Mouse (Mus musculus) cortical plate, adult 2 months (tissue): ENCODE measurements around the gene Pgls. TPM values are rescaled to one million over a fixed set of nuclear protein-coding genes. Genes with fewer than 3 reads are reported as not detected.

Source experiments
- H3K27ac ChIP-seq: fragments of 200-500 bp; 2 replicates; pipeline ENCODE4 v1.5.1; 2012; ENCODE audit warnings: low read length, control low read depth, inconsistent platforms; ENCODE audit not compliant: insufficient read depth
- H3K4me1 ChIP-seq: fragments of 200-500 bp; 2 replicates; pipeline ENCODE4 v1.6.1; 2011; ENCODE audit warnings: low read length; ENCODE audit not compliant: control insufficient read depth, insufficient read depth
- H3K4me3 ChIP-seq: fragments of 200-500 bp; 2 replicates; pipeline ENCODE4 v1.5.1; 2011; ENCODE audit warnings: mild to moderate bottlenecking, low read length, control low read depth; ENCODE audit not compliant: insufficient read depth
- CTCF ChIP-seq: fragments of 200-500 bp; IDR thresholded peaks from 2 replicates; pipeline ENCODE4 v1.5.1; 2011; ENCODE audit warnings: mild to moderate bottlenecking, control low read depth, low read length; ENCODE audit not compliant: insufficient read depth; ENCODE audit errors: extremely low read depth
- POLR2A ChIP-seq: fragments of 200-500 bp; IDR thresholded peaks from 2 replicates; pipeline ENCODE4 v1.6.1; 2011; ENCODE audit warnings: mild to moderate bottlenecking, low read length, control low read depth; ENCODE audit not compliant: insufficient read depth; ENCODE audit errors: extremely low read depth
- polyA plus RNA-seq: library from polyadenylated mRNA; depleted of rRNA; stranded (reverse); fragments of >200 nt; gene quantifications from 2 replicates; pipeline ENCODE4 v1.2.3, GENCODE M21; 2012

Gene Pgls
- polyA plus RNA-seq, 1 experiment = 34.3 TPM

DNA sequence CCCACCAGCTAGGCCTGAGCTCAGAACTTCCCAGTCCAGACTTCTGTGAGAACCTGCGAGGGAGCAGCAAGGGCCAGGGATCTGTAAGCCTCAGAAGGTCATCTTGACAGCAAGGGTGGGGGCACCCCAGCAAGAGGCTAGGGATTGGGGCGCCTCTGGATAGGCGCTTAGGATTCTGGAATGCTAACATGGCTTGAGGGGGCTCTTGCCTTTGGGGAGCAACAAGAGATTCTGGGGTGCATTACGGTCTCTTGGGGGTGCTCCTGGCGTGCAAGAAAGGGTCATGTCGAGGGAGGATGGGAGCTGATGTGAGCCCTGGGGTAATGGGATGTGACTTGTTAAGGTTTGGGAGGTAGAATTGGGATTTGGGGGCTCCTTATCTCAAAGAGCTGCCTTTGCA lies 23.0 kb upstream of the Pgls start:
- H3K27ac ChIP-seq = peak overlapping the region; percentile 47
- peaks cover 5% of the 10 kb centered on the region; the same call in 1 of the 2 replicates for H3K4me1 ChIP-seq
- TF ChIP-seq CTCF (no peak), POLR2A (no peak)
- H3K4me3 ChIP-seq = peak overlapping the region; percentile 58

DNA sequence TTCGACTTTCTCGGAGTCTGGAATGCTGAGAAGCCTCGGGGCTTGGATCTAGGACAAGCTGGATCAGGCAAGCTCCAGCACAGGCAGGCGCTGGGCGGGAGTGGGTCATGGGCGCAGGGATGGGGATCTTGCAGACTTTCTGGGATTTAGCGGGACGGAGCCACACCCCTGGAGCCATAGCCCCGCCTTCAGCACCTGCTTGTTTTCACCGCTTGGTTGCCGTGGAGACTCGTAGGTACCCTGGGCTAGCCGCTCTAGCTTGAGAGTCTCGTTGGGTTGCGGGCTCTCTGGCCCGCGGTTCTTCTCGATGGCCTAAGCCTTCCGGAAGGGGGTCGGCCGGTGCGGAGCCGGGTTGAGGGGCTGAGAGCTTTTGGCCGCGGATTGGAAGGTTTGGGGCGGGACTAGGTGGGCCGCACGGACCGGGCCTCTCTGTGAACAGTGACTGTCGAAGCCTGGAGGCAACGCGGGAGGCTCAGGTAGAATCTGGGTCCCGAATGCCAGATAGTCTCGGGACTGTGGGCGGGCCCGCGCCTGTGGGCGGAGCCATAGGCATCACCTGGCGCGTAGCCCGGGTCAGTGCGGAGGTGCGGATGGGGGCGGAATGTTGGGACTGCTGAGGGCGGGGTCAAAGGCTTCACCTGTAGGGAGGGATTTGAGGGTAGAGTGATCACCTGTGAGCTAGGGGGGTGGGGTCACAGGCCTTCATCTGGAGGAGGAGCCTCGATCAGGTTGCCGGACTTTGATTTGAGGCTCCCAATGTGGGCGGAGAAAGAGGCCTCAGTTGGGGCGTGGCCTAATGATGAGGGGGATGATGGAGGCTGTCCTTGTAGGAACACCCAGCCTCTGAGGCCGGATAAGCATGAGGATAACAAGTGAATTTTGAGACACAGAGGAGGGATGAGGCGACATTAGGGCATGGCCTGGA lies 22.3 kb upstream of the Pgls start:
- H3K4me1 ChIP-seq = peaks cover 5% of the 10 kb centered on the region; the same call in 1 of the 2 replicates
- H3K4me3 ChIP-seq = peak overlapping the region; percentile 58
- H3K27ac ChIP-seq = peak overlapping the region; percentile 72
- TF ChIP-seq CTCF = no peak
- TF ChIP-seq POLR2A = peak; percentile 21; the same call in 1 of the 2 replicates

- TF ChIP-seq POLR2A (peak; percentile 64; the same call in 1 of the 2 replicates), CTCF (no peak)
Measured at GRCm38 (mm10) chr8:71570291-71570954, 21.6 kb upstream of the Pgls start.

GRCm38 (mm10) chr8:71572077-71572476 lies 19.9 kb upstream of the Pgls start:
- TF ChIP-seq CTCF (no peak), POLR2A (no peak)
- Histone ChIP-seq H3K27ac (0 out of 2 replicates have a peak overlapping the region, but pooled peaks have one; percentile 6), H3K4me1 (peaks cover 5% of the 10 kb centered on the region; the same call in 1 of the 2 replicates), H3K4me3 (no peak overlapping the region)

More at GRCm38 (mm10) chr8:71570291-71570954, 21.6 kb upstream of the Pgls start:
- H3K4me1 ChIP-seq = peaks cover 5% of the 10 kb centered on the region; the same call in 1 of the 2 replicates
- H3K27ac ChIP-seq = peak overlapping the region; percentile 72
- peak overlapping the region; percentile 58 for H3K4me3 ChIP-seq

DNA sequence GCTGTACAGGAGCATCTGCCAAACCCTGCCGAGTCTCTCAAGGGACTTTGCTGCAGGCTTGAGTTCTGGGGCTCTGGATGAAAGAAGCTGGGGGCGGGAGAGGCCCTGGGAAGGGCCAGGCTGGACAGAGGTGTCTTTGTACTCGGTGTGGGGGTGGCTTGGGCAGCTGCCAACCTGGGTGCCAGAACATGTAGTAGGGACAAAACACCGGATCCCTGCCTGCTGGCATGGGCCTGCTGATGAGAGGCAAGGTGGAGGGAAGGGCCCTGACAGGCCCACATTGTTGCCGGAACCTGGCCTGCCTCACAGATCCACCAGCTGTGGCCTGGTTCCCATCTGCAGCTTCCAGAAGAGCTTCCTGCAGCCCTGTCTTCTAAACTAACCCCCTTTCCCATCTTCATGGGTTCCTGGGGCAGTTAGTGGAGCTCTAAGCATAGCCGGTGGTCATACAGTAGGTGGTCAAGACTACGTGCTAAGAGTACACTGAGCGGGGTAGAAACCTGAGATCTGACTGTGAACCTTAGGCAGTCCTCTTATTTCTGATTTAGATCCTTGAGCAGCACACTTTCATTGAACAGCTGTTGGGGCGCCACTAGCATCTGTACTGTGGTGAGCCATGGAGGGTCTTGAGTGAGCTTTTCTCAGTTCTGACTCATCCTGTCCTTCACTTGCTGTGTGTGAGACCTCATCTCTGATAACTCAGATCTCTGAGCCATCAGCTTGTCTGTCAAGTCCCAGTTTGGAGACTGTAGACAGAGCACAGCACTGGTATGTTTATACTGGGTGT lies 18.9 kb upstream of the Pgls start:
- peak overlapping the region; percentile 49; the same call in 1 of the 2 replicates for H3K27ac ChIP-seq
- 0 out of 2 replicates have a peak, but pooled peaks have one; percentile 11 for TF ChIP-seq POLR2A
- no peak for TF ChIP-seq CTCF
- peak overlapping the region; percentile 2 for H3K4me3 ChIP-seq
- peaks cover 5% of the 10 kb centered on the region; the same call in 1 of the 2 replicates for H3K4me1 ChIP-seq

DNA sequence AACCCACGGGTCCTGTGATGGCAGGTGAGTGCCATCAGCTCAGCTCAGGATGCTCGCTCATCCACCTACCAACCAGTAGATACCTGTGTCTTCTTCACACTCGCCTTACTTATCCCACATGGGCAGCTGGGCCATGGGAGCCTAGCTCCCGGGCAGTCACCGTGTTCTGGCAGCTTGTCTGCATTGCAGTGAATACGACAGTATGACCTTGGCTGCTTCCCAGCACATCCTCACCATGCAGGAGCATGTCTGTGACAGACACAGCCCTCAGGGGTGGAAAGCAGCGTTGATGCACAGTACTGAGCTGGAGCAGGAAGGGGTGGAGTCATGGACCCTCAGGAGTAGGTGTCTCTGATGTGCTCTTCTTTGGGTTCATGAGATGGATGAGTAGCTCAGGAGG lies 17.6 kb upstream of the Pgls start:
- Histone ChIP-seq H3K4me1 (peaks cover 5% of the 10 kb centered on the region; the same call in 1 of the 2 replicates), H3K4me3 (no peak overlapping the region), H3K27ac (no peak overlapping the region)
- TF ChIP-seq POLR2A = no peak
- no peak for TF ChIP-seq CTCF

- Histone ChIP-seq H3K4me1 (peaks cover 5% of the 10 kb centered on the region; the same call in 1 of the 2 replicates), H3K4me3 (no peak overlapping the region), H3K27ac (no peak overlapping the region)
- no peak for TF ChIP-seq CTCF
Measured at GRCm38 (mm10) chr8:71575020-71575419, 17.0 kb upstream of the Pgls start.

- no peak overlapping the region for H3K27ac ChIP-seq
- no peak for TF ChIP-seq CTCF
- TF ChIP-seq POLR2A = no peak
Measured at GRCm38 (mm10) chr8:71577856-71578387, 14.1 kb upstream of the Pgls start.

GRCm38 (mm10) chr8:71579009-71579408 lies 13.0 kb upstream of the Pgls start:
- no peak overlapping the region for H3K4me3 ChIP-seq
- no peaks in the 10 kb centered on the region for H3K4me1 ChIP-seq
- TF ChIP-seq CTCF = no peak
- TF ChIP-seq POLR2A = no peak
- H3K27ac ChIP-seq = no peak overlapping the region

More at GRCm38 (mm10) chr8:71577856-71578387, 14.1 kb upstream of the Pgls start:
- Histone ChIP-seq H3K4me3 (no peak overlapping the region), H3K4me1 (peaks cover 1% of the 10 kb centered on the region; the same call in 1 of the 2 replicates)
